Mouse (Mus musculus): ENCODE data around the gene Ccdc120. TPM values are rescaled to one million over a fixed set of nuclear protein-coding genes. Genes with fewer than 3 reads are reported as not detected.

Ccdc120 gene
- polyA plus RNA-seq (2012; rRNA removed) (25.7 and 38.6 TPM in 2 replicates), polyA plus RNA-seq (2014; fragmentation: Nextera tagmentation; extraction: Ambion mirVana) (14.9 and 16.0 TPM in 2 replicates)

GRCm38 (mm10) chrX:7750432-7751116, at the start of gene Ccdc120:
Ccdc120 (minus strand) TSS chrX:7750905.
- WGBS = 11% methylated on average over 40 of the region's 56 CpGs
- no peak within 1 kb of the TSS for H3K27ac ChIP-seq (replicated peaks; ENCODE audit: low read depth, low read length)
- peak within 1 kb of the TSS; percentile 50 for H3K4me2 ChIP-seq (replicated peaks; ENCODE audit: low read depth, low read length, severe bottlenecking)
- peak within 1 kb of the TSS; percentile 62 for H3K9ac ChIP-seq (ENCODE audit: low read depth, low read length, severe bottlenecking)
- no peaks in the 10 kb centered on the region for H3K27me3 ChIP-seq (ENCODE audit: control insufficient read depth, insufficient read depth, low read length)
- H3K4me1 ChIP-seq (ENCODE audit: control insufficient read depth, insufficient read depth, low read length) = no peaks in the 10 kb centered on the region
- no peaks in the 10 kb centered on the region for H3K36me3 ChIP-seq (ENCODE audit: control insufficient read depth, insufficient read depth, low read length)
- peak within 1 kb of the TSS; percentile 62 for H3K4me3 ChIP-seq (replicated peaks; ENCODE audit: low read length)
- TF ChIP-seq POLR2A (IDR thresholded peaks at IDR 0.05; ENCODE audit: borderline replicate concordance, extremely low read depth, insufficient read depth, insufficient read length) = no peak
- no peaks in the 10 kb centered on the region for H3K9me3 ChIP-seq (ENCODE audit: control insufficient read depth, low read length)
- DNase-seq (ENCODE audit: low spot score) (peak; percentile 91), ATAC-seq (ENCODE audit: low FRiP score, low read depth) (peak; percentile 90)

- Histone ChIP-seq H3K4me3 (replicated peaks; ENCODE audit: low read length) (no peak overlapping the region), H3K27me3 (ENCODE audit: control insufficient read depth, insufficient read depth, low read length) (no peaks in the 10 kb centered on the region), H3K36me3 (ENCODE audit: control insufficient read depth, insufficient read depth, low read length) (peaks cover 12% of the 10 kb centered on the region; the same call in 1 of the 2 replicates), H3K9ac (ENCODE audit: low read depth, low read length, severe bottlenecking) (no peak overlapping the region), H3K4me2 (replicated peaks; ENCODE audit: low read depth, low read length, severe bottlenecking) (no peak overlapping the region), H3K27ac (replicated peaks; ENCODE audit: low read depth, low read length) (no peak overlapping the region), H3K4me1 (ENCODE audit: control insufficient read depth, insufficient read depth, low read length) (no peaks in the 10 kb centered on the region), H3K9me3 (ENCODE audit: control insufficient read depth, low read length) (no peaks in the 10 kb centered on the region)
- DNase-seq (ENCODE audit: low spot score) = no peak
- WGBS = 79% methylated on average over 3 of the region's 3 CpGs
- TF ChIP-seq POLR2A (IDR thresholded peaks at IDR 0.05; ENCODE audit: borderline replicate concordance, extremely low read depth, insufficient read depth, insufficient read length) = no peak
- no peak for ATAC-seq (ENCODE audit: low FRiP score, low read depth)
Measured at GRCm38 (mm10) chrX:7797327-7797726, 46.6 kb upstream of the Ccdc120 start.

- Histone ChIP-seq H3K36me3 (ENCODE audit: control insufficient read depth, insufficient read depth, low read length) (0 out of 2 replicates have a peak, but pooled peaks cover 2% of the 10 kb centered on the region), H3K27me3 (ENCODE audit: control insufficient read depth, insufficient read depth, low read length) (no peaks in the 10 kb centered on the region), H3K4me2 (replicated peaks; ENCODE audit: low read depth, low read length, severe bottlenecking) (no peak overlapping the region), H3K9ac (ENCODE audit: low read depth, low read length, severe bottlenecking) (no peak overlapping the region), H3K4me1 (ENCODE audit: control insufficient read depth, insufficient read depth, low read length) (peaks cover 2% of the 10 kb centered on the region; the same call in 1 of the 2 replicates), H3K27ac (replicated peaks; ENCODE audit: low read depth, low read length) (no peak overlapping the region), H3K4me3 (replicated peaks; ENCODE audit: low read length) (no peak overlapping the region), H3K9me3 (ENCODE audit: control insufficient read depth, low read length) (no peaks in the 10 kb centered on the region)
- DNase-seq (ENCODE audit: low spot score) = peak; percentile 57
- no peak for TF ChIP-seq POLR2A (IDR thresholded peaks at IDR 0.05; ENCODE audit: borderline replicate concordance, extremely low read depth, insufficient read depth, insufficient read length)
- 17% methylated on average over 7 of the region's 7 CpGs for WGBS
- no peak for ATAC-seq (ENCODE audit: low FRiP score, low read depth)
Measured at GRCm38 (mm10) chrX:7795016-7795415, 44.3 kb upstream of the Ccdc120 start.

GRCm38 (mm10) chrX:7793361-7793760, 42.7 kb upstream of the Ccdc120 start:
- 0 out of 2 replicates have a peak, but pooled peaks cover 2% of the 10 kb centered on the region for H3K36me3 ChIP-seq (ENCODE audit: control insufficient read depth, insufficient read depth, low read length)
- DNase-seq (ENCODE audit: low spot score) (no peak), ATAC-seq (ENCODE audit: low FRiP score, low read depth) (no peak)
- no peak overlapping the region for H3K4me3 ChIP-seq (replicated peaks; ENCODE audit: low read length)
- H3K4me2 ChIP-seq (replicated peaks; ENCODE audit: low read depth, low read length, severe bottlenecking) = no peak overlapping the region
- H3K27me3 ChIP-seq (ENCODE audit: control insufficient read depth, insufficient read depth, low read length) = no peaks in the 10 kb centered on the region
- H3K9ac ChIP-seq (ENCODE audit: low read depth, low read length, severe bottlenecking) = no peak overlapping the region
- H3K27ac ChIP-seq (replicated peaks; ENCODE audit: low read depth, low read length) = no peak overlapping the region
- H3K4me1 ChIP-seq (ENCODE audit: control insufficient read depth, insufficient read depth, low read length) = peaks cover 2% of the 10 kb centered on the region; the same call in 1 of the 2 replicates
- no peaks in the 10 kb centered on the region for H3K9me3 ChIP-seq (ENCODE audit: control insufficient read depth, low read length)
- TF ChIP-seq POLR2A (IDR thresholded peaks at IDR 0.05; ENCODE audit: borderline replicate concordance, extremely low read depth, insufficient read depth, insufficient read length) = no peak
- WGBS = 49% methylated on average over 3 of the region's 3 CpGs

GRCm38 (mm10) chrX:7790309-7790708, 39.6 kb upstream of the Ccdc120 start:
- no peaks in the 10 kb centered on the region for H3K9me3 ChIP-seq (ENCODE audit: control insufficient read depth, low read length)
- H3K27me3 ChIP-seq (ENCODE audit: control insufficient read depth, insufficient read depth, low read length) = no peaks in the 10 kb centered on the region
- H3K9ac ChIP-seq (ENCODE audit: low read depth, low read length, severe bottlenecking) = peak overlapping the region; percentile 54
- peak overlapping the region; percentile 45 for H3K4me2 ChIP-seq (replicated peaks; ENCODE audit: low read depth, low read length, severe bottlenecking)
- TF ChIP-seq POLR2A (IDR thresholded peaks at IDR 0.05; ENCODE audit: borderline replicate concordance, extremely low read depth, insufficient read depth, insufficient read length) = no peak
- H3K36me3 ChIP-seq (ENCODE audit: control insufficient read depth, insufficient read depth, low read length) = 0 out of 2 replicates have a peak, but pooled peaks cover 2% of the 10 kb centered on the region
- DNase-seq (ENCODE audit: low spot score) = no peak
- no peak for ATAC-seq (ENCODE audit: low FRiP score, low read depth)
- H3K27ac ChIP-seq (replicated peaks; ENCODE audit: low read depth, low read length) = no peak overlapping the region
- H3K4me3 ChIP-seq (replicated peaks; ENCODE audit: low read length) = peak overlapping the region; percentile 53
- 22% methylated on average over 5 of the region's 5 CpGs for WGBS
- H3K4me1 ChIP-seq (ENCODE audit: control insufficient read depth, insufficient read depth, low read length) = peaks cover 2% of the 10 kb centered on the region; the same call in 1 of the 2 replicates

Measured in limb, embryonic 14.5 days (tissue).